Mouse (Mus musculus): Measurements from ENCODE around the gene Vmn1r5. TPM values are rescaled to one million over a fixed set of nuclear protein-coding genes. Genes with fewer than 3 reads are reported as not detected.

Gene Vmn1r5
- polyA plus RNA-seq, 1 experiment from 2014 or later = not detected

GRCm38 (mm10) chr6:57031984-57032383 lies 61.9 kb downstream of the Vmn1r5 start, which contains the start of gene Vmn1r8:
Gene Vmn1r8, plus strand, starts transcription at chr6:57032284.
- DNase-seq (ENCODE audit: low spot score) (no peak), ATAC-seq (ENCODE audit: low FRiP score) (no peak)
- H3K4me1 ChIP-seq (replicated peaks; ENCODE audit: control insufficient read depth, insufficient read depth, low read length) = no peaks in the 10 kb centered on the region
- H3K9ac ChIP-seq = no peak within 1 kb of the TSS
- no peak within 1 kb of the TSS for H3K4me2 ChIP-seq (replicated peaks)
- H3K27ac ChIP-seq = no peak within 1 kb of the TSS
- H3K4me3 ChIP-seq (replicated peaks; ENCODE audit: low read length) = no peak within 1 kb of the TSS
- no peaks in the 10 kb centered on the region for H3K9me3 ChIP-seq (ENCODE audit: control insufficient read depth, low read length)
- no peaks in the 10 kb centered on the region for H3K27me3 ChIP-seq (ENCODE audit: control insufficient read depth, insufficient read depth, low read length)
- H3K36me3 ChIP-seq (replicated peaks; ENCODE audit: control insufficient read depth, insufficient read depth) = no peaks in the 10 kb centered on the region

- Histone ChIP-seq H3K4me3 (replicated peaks; ENCODE audit: low read length) (no peak overlapping the region), H3K9ac (no peak overlapping the region), H3K4me1 (replicated peaks; ENCODE audit: control insufficient read depth, insufficient read depth, low read length) (no peaks in the 10 kb centered on the region), H3K4me2 (replicated peaks) (no peak overlapping the region), H3K27ac (no peak overlapping the region), H3K36me3 (replicated peaks; ENCODE audit: control insufficient read depth, insufficient read depth) (no peaks in the 10 kb centered on the region), H3K27me3 (ENCODE audit: control insufficient read depth, insufficient read depth, low read length) (no peaks in the 10 kb centered on the region), H3K9me3 (ENCODE audit: control insufficient read depth, low read length) (no peaks in the 10 kb centered on the region)
- DNase-seq (ENCODE audit: low spot score) = no peak
- no peak for ATAC-seq (ENCODE audit: low FRiP score)
- 83% methylated on average over 2 of the region's 2 CpGs for WGBS
These were observed 64.6 kb downstream of the Vmn1r5 start for GRCm38 (mm10) chr6:57034674-57035073.

Other genes starting within 250 kb of the Vmn1r5 start
- 26.4 and 32.2 TPM in 2 replicates for gene Kbtbd2, start 172.5 kb upstream of the Vmn1r5 start, polyA plus RNA-seq (2014; fragmentation: Nextera tagmentation; extraction: Ambion mirVana)
- gene Fkbp9, start 138.2 kb upstream of the Vmn1r5 start, polyA plus RNA-seq (2014; fragmentation: Nextera tagmentation; extraction: Ambion mirVana) = 42.2 and 42.6 TPM in 2 replicates
- gene Nt5c3, start 46.3 kb upstream of the Vmn1r5 start, polyA plus RNA-seq (2014; fragmentation: Nextera tagmentation; extraction: Ambion mirVana) = 174 and 180 TPM in 2 replicates
- gene Vmn1r4, start 46.3 kb upstream of the Vmn1r5 start, polyA plus RNA-seq (2014; fragmentation: Nextera tagmentation; extraction: Ambion mirVana) = 0.62 and 0.72 TPM in 2 replicates
- not detected in 2 replicates for gene Vmn1r6, start 27.0 kb downstream of the Vmn1r5 start, polyA plus RNA-seq (2014; fragmentation: Nextera tagmentation; extraction: Ambion mirVana)
- not detected in 2 replicates for gene Vmn1r7, start 55.1 kb downstream of the Vmn1r5 start, polyA plus RNA-seq (2014; fragmentation: Nextera tagmentation; extraction: Ambion mirVana)
- not detected in 2 replicates for gene Vmn1r8, start 62.0 kb downstream of the Vmn1r5 start, polyA plus RNA-seq (2014; fragmentation: Nextera tagmentation; extraction: Ambion mirVana)
- gene Vmn1r9, start 96.5 kb downstream of the Vmn1r5 start, polyA plus RNA-seq (2014; fragmentation: Nextera tagmentation; extraction: Ambion mirVana) = not detected in 2 replicates
- not detected in 2 replicates for gene Vmn1r10, start 139.2 kb downstream of the Vmn1r5 start, polyA plus RNA-seq (2014; fragmentation: Nextera tagmentation; extraction: Ambion mirVana)
- gene Vmn1r11, start 163.2 kb downstream of the Vmn1r5 start, polyA plus RNA-seq (2014; fragmentation: Nextera tagmentation; extraction: Ambion mirVana) = not detected in 2 replicates
- gene Vmn1r12, start 186.6 kb downstream of the Vmn1r5 start, polyA plus RNA-seq (2014; fragmentation: Nextera tagmentation; extraction: Ambion mirVana) = not detected in 2 replicates
- gene Vmn1r13, start 233.0 kb downstream of the Vmn1r5 start, polyA plus RNA-seq (2014; fragmentation: Nextera tagmentation; extraction: Ambion mirVana) = not detected in 2 replicates